ENCODE assay signal across 23 mouse cellular contexts in the genomic region with DNA sequence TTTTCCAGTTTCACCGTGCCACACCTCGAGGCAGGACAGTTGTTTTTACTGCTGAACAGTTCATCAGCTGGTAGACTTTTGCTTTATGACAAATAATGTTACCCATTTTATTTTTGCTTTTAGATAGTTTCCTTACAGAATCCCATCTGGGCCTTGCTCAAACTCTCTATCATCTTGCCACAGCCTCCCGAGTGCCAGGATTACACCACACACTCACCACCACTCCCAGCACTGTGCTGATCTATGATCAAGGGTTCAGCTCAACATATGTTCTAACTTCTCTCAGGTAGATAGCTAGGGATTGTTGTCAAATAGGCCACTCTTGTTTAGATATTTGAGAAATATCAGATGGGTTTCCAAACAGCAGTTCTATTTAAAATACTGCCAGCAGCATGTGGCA.
DNase-seq lines count a peak whose midpoint lies in the region; ATAC-seq lines count a peak whose summit lies in the region.
"Had no signal": no experiment of that assay in that cellular context is flagged by ENCODE, and none has a peak within 500 bp of the region (broad histone marks: within the 10 kb centered on the region; RNA-seq: fewer than 3 reads in every experiment).

No protein-coding gene starts in this region.

- no peaks in the 10 kb centered on the region for H3K27me3 ChIP-seq in midbrain, embryonic 11.5 days (ENCODE audit: control insufficient read depth, insufficient read depth, low read length)
- H3K27me3 ChIP-seq in midbrain, embryonic 14.5 days (ENCODE audit: control insufficient read depth, insufficient read depth, low read length) = no peaks in the 10 kb centered on the region
- H3K27me3 ChIP-seq in embryonic facial prominence, embryonic 10.5 days (replicated peaks; ENCODE audit: low read depth, poor library complexity, severe bottlenecking) = peaks cover 13% of the 10 kb centered on the region
- H3K27me3 ChIP-seq: CH12.LX; embryonic facial prominence, embryonic 12.5 days; forebrain, embryonic 13.5 days; forebrain, embryonic 15.5 days had no signal

- H3K4me3 ChIP-seq in midbrain, embryonic 11.5 days (ENCODE audit: low read depth, low read length) = no peak overlapping the region
- H3K4me3 ChIP-seq in midbrain, embryonic 14.5 days (replicated peaks; ENCODE audit: low read depth, low read length) = no peak overlapping the region
- no peak overlapping the region for H3K4me3 ChIP-seq in embryonic facial prominence, embryonic 10.5 days
- H3K4me3 ChIP-seq: embryonic facial prominence, embryonic 12.5 days; forebrain, embryonic 13.5 days; forebrain, embryonic 15.5 days had no signal

- 95% methylated on average over 3 of the region's 3 CpGs for WGBS in midbrain, embryonic 11.5 days
- WGBS in midbrain, embryonic 14.5 days = 93% methylated on average over 3 of the region's 3 CpGs
- 95% methylated on average over 3 of the region's 3 CpGs for WGBS in embryonic facial prominence, embryonic 10.5 days

- ATAC-seq in midbrain, embryonic 11.5 days (ENCODE audit: low FRiP score) = no peak
- no peak for ATAC-seq in midbrain, embryonic 14.5 days (ENCODE audit: low FRiP score, low TSS enrichment)
- ATAC-seq in granulocyte monocyte progenitor cell, adult 5-6 weeks (replicated peaks; ENCODE audit: poor library complexity, severe bottlenecking) = peak; percentile 74
- ATAC-seq: activated CD4-positive, CD25-positive, alpha-beta regulatory T cell, adult 4 months; CD4-positive, CD25-positive, alpha-beta regulatory T cell, adult 4 months; forebrain, embryonic 13.5 days; forebrain, embryonic 15.5 days; forebrain, postnatal 0 days; Patski had no signal

- H3K4me2 ChIP-seq in midbrain, embryonic 11.5 days = no peak overlapping the region
- H3K4me2 ChIP-seq in midbrain, embryonic 14.5 days (ENCODE audit: low read length) = no peak overlapping the region
- H3K4me2 ChIP-seq: forebrain, embryonic 13.5 days; forebrain, embryonic 15.5 days had no signal

- DNase-seq in midbrain, embryonic 11.5 days (ENCODE audit: low spot score, missing footprints) = peak; percentile 23
- no peak for DNase-seq in midbrain, embryonic 14.5 days
- DNase-seq in adrenal gland, postnatal 10 days = no peak
- no peak for DNase-seq in embryonic facial prominence, embryonic 10.5 days (ENCODE audit: low spot score)
- DNase-seq: adrenal gland, adult 8-10 months; adrenal gland, postnatal 25 days; B cell, adult 2 months; cerebellum, adult 11 months; cerebellum, adult 18-20 months; cerebellum, adult 8-10 months; cerebellum, adult 9-11 months; cerebellum, postnatal 14 days; cerebellum, postnatal 36 days; forebrain, postnatal 0 days had no signal

- no peaks in the 10 kb centered on the region for H3K4me1 ChIP-seq in midbrain, embryonic 11.5 days (ENCODE audit: control insufficient read depth, insufficient read depth, low read length)
- no peaks in the 10 kb centered on the region for H3K4me1 ChIP-seq in midbrain, embryonic 14.5 days (ENCODE audit: control insufficient read depth, insufficient read depth, low read length)
- H3K4me1 ChIP-seq in embryonic facial prominence, embryonic 10.5 days = peaks cover 38% of the 10 kb centered on the region
- H3K4me1 ChIP-seq: forebrain, embryonic 13.5 days; forebrain, embryonic 15.5 days had no signal

- H3K27ac ChIP-seq in midbrain, embryonic 11.5 days (ENCODE audit: low read depth, low read length) = no peak overlapping the region
- H3K27ac ChIP-seq in midbrain, embryonic 14.5 days (replicated peaks; ENCODE audit: low read depth, low read length) = no peak overlapping the region
- H3K27ac ChIP-seq in embryonic facial prominence, embryonic 10.5 days (replicated peaks) = no peak overlapping the region
- H3K27ac ChIP-seq: forebrain, embryonic 13.5 days; forebrain, embryonic 15.5 days had no signal

- H3K36me3 ChIP-seq in midbrain, embryonic 11.5 days (ENCODE audit: control insufficient read depth, insufficient read depth, low read length) = no peaks in the 10 kb centered on the region
- no peaks in the 10 kb centered on the region for H3K36me3 ChIP-seq in midbrain, embryonic 14.5 days (ENCODE audit: control insufficient read depth, insufficient read depth, low read length)
- H3K36me3 ChIP-seq in embryonic facial prominence, embryonic 10.5 days (replicated peaks) = no peaks in the 10 kb centered on the region
- H3K36me3 ChIP-seq: embryonic facial prominence, embryonic 12.5 days; forebrain, embryonic 15.5 days; G1E had no signal

- H3K9ac ChIP-seq in midbrain, embryonic 11.5 days (ENCODE audit: low read length) = no peak overlapping the region
- H3K9ac ChIP-seq in midbrain, embryonic 14.5 days (replicated peaks; ENCODE audit: low read length) = no peak overlapping the region
- H3K9ac ChIP-seq: embryonic facial prominence, embryonic 12.5 days; forebrain, embryonic 13.5 days; forebrain, embryonic 15.5 days; forebrain, postnatal 0 days had no signal

- no peaks in the 10 kb centered on the region for H3K9me3 ChIP-seq in midbrain, embryonic 11.5 days (ENCODE audit: control insufficient read depth, low read length)
- no peaks in the 10 kb centered on the region for H3K9me3 ChIP-seq in midbrain, embryonic 14.5 days (ENCODE audit: control insufficient read depth, low read length)
- H3K9me3 ChIP-seq in embryonic facial prominence, embryonic 10.5 days = no peaks in the 10 kb centered on the region
- H3K9me3 ChIP-seq: embryonic facial prominence, embryonic 12.5 days; forebrain, embryonic 13.5 days; forebrain, embryonic 15.5 days; G1E had no signal
